Mouse (Mus musculus): ENCODE measurements at regions not wholly inside any gene's neighbourhood (a gene's known extent, or its start where the extent isn't known, plus 50 kb on each side); places are given as distances from the start of the nearest gene placed in this dataset.

DNA sequence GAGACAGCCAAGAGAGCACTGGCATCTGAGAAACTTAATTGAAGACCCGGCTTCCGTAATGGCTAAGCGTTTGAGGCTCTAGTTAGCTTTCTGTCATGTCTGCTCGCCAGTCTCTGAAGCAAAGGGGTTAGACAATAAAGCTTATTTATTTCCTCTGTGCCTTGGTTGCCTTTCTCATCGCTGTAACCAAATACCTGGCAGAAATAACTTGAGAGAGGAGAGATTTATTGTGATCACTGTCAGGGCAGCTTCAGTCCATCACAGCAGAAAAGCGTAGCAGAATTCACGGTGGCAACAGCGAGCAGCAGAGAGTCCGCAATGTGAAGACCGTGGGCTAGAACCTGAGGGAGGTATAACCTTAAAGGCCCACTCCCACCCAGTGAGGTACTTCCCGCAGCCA is 174.2 kb upstream of the Cdkn3 start:
- TF ChIP-seq GATA1 (IDR thresholded peaks at IDR 0.05; ENCODE audit: borderline replicate concordance, low read length) (no peak), FLI1 (IDR thresholded peaks at IDR 0.05; ENCODE audit: low read length) (no peak)
